Mouse (Mus musculus) limb, embryonic 14.5 days (tissue): ENCODE measurements around the gene Smarca4. TPM values are rescaled to one million over a fixed set of nuclear protein-coding genes. Genes with fewer than 3 reads are reported as not detected.
"Not testable (repeated sequence)": the region's sequence is repeated elsewhere in the genome, so short reads cannot be mapped to it uniquely, and the experiment has no call there.

Experiments
- ATAC-seq: fragments of 200-750 bp; cut with Nextera tagmentation; 2 replicates; pipeline ENCODE4 v1.8.0; 2017; ENCODE audit warnings: low read depth, moderate number of reproducible peaks, moderate TSS enrichment; ENCODE audit not compliant: low FRiP score
- DNase-seq: peaks from one replicate; pipeline ENCODE4 v3.0.0-alpha.2; 2015; ENCODE audit warnings: low spot score
- H3K27ac ChIP-seq: fragments of 300-500 bp; sonication (generic); replicated peaks from 2 replicates; pipeline ENCODE4 v1.5.1; 2014; ENCODE audit warnings: low read depth, mild to moderate bottlenecking, low read length, moderate library complexity, mixed read lengths
- H3K27me3 ChIP-seq: fragments of 300-500 bp; sonication (generic); 2 replicates; pipeline ENCODE4 v1.6.1; 2014; ENCODE audit warnings: low read length, mixed read lengths; ENCODE audit not compliant: control insufficient read depth, insufficient read depth
- H3K36me3 ChIP-seq: fragments of 300-500 bp; sonication (generic); 2 replicates; pipeline ENCODE4 v1.6.1; 2014; ENCODE audit warnings: mild to moderate bottlenecking, low read length, moderate library complexity, mixed read lengths; ENCODE audit not compliant: control insufficient read depth, insufficient read depth
- H3K4me1 ChIP-seq: fragments of 300-500 bp; sonication (generic); 2 replicates; pipeline ENCODE4 v1.6.1; 2014; ENCODE audit warnings: antibody characterized with exemption, low read length, mixed read lengths; ENCODE audit not compliant: control insufficient read depth, insufficient read depth
- H3K4me2 ChIP-seq: fragments of 300-500 bp; sonication (generic); replicated peaks from 2 replicates; pipeline ENCODE4 v1.6.1; 2014; ENCODE audit warnings: low read depth, mild to moderate bottlenecking, low read length, moderate library complexity; ENCODE audit not compliant: severe bottlenecking
- H3K4me3 ChIP-seq: fragments of 300-500 bp; sonication (generic); replicated peaks from 2 replicates; pipeline ENCODE4 v1.5.1; 2014; ENCODE audit warnings: low read length
- H3K9ac ChIP-seq: fragments of 300-500 bp; sonication (generic); 2 replicates; pipeline ENCODE4 v1.6.1; 2014; ENCODE audit warnings: mild to moderate bottlenecking, low read depth, low read length, moderate library complexity; ENCODE audit not compliant: severe bottlenecking
- H3K9me3 ChIP-seq: fragments of 300-500 bp; sonication (generic); 2 replicates; pipeline ENCODE4 v1.6.1; 2016; ENCODE audit warnings: low read length; ENCODE audit not compliant: control insufficient read depth
- POLR2A ChIP-seq: fragments of 200-500 bp; IDR thresholded peaks from 2 replicates; pipeline ENCODE4 v1.8.0; 2012; ENCODE audit warnings: inconsistent platforms, mild to moderate bottlenecking, moderate library complexity, borderline replicate concordance; ENCODE audit not compliant: insufficient read depth, insufficient read length; ENCODE audit errors: extremely low read depth
- WGBS: fragments of 180-500 bp; shearing (Covaris S2); extraction: QIAGEN DNeasy Blood & Tissue Kit; methylation state at CpG from one replicate; pipeline ENCODE4 v1.1.7; 2014; 5-methylcytosine and 5-hydroxymethylcytosine counted together
- polyA plus RNA-seq, 2 experiments: library from polyadenylated mRNA; depleted of rRNA in 1 of 2; stranded (reverse) in 1 of 2; unstranded in 1 of 2; fragments of >200 nt; fragmentation: Nextera tagmentation in 1 of 2; extraction: Ambion mirVana in 1 of 2; gene quantifications; 2 replicates each; pipeline versions ENCODE4 v1.2.1 to v1.2.3; 2012 to 2014

The Smarca4 gene
- polyA plus RNA-seq, 2 experiments: 81.1 to 94.4 TPM

DNA sequence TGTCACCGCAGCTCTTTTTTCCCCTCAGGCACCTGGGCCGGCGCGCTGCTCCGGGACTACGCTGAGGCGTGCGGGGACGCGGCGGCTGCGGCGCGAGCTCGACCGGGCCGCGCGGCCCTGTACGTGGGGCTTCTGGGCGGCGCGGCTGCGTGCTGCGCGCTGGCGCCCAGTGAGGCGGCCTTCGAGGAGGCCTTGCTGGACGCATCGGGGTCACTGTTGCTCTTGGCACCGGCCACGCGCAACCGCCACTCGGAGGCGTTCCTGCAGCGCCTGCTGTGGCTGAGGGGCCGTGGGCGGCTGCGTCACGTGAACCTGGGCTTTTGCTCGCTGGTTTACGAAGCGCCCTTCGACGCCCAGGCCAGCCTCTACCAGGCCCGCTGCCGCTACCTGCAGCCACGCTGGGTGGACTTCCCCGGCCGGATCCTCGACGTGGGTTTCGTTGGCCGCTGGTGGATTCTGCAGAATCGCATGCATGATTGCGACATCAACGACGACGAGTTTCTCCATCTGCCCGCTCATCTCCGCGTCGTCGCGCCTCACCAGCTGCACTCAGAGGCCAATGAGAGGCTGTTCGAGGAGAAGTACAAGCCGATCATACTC is 22.7 kb upstream of the Smarca4 start:
- Histone ChIP-seq H3K9me3 (no peaks in the 10 kb centered on the region), H3K4me2 (peak overlapping the region; percentile 84), H3K36me3 (peaks cover 50% of the 10 kb centered on the region), H3K27ac (peak overlapping the region; percentile 71), H3K4me1 (peaks cover 15% of the 10 kb centered on the region; the same call in 1 of the 2 replicates), H3K9ac (peak overlapping the region; percentile 88), H3K4me3 (peak overlapping the region; percentile 90), H3K27me3 (no peaks in the 10 kb centered on the region)
- DNase-seq (no peak), ATAC-seq (peak; percentile 25)
- no peak for TF ChIP-seq POLR2A
- WGBS: 4% methylated on average over 41 of the region's 69 CpGs

DNA sequence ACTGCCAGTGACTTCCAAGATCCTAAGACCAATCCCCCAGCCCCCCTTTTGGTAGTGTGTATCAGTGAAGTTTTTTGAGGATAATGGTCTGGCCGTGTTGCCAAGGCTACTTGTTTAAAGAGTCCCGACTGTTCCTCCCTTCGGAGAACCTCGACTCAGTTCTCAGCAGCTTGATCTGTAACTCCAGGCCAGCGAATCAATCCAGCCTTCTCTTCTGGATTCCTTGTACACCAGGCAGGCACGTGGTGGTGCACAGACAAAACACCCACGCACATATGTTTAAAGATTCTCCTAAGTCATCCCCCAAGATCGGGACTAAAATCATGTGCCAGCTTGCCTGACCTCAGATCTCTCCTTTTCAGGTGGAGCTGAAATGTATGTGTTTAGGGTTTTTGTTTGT is 21.6 kb upstream of the Smarca4 start:
- not testable (repeated sequence) for DNase-seq, H3K9me3 ChIP-seq, H3K27me3 ChIP-seq, ATAC-seq, H3K27ac ChIP-seq
- H3K4me2 ChIP-seq: 0 out of 2 replicates have a peak overlapping the region, but pooled peaks have one; percentile 84
- 85% methylated on average over 8 of the region's 8 CpGs for WGBS
- 0 out of 2 replicates have a peak overlapping the region, but pooled peaks have one; percentile 88 for H3K9ac ChIP-seq
- peak overlapping the region; percentile 90 for H3K4me3 ChIP-seq
- peaks cover 39% of the 10 kb centered on the region for H3K36me3 ChIP-seq
- H3K4me1 ChIP-seq: peaks cover 15% of the 10 kb centered on the region; the same call in 1 of the 2 replicates

DNA sequence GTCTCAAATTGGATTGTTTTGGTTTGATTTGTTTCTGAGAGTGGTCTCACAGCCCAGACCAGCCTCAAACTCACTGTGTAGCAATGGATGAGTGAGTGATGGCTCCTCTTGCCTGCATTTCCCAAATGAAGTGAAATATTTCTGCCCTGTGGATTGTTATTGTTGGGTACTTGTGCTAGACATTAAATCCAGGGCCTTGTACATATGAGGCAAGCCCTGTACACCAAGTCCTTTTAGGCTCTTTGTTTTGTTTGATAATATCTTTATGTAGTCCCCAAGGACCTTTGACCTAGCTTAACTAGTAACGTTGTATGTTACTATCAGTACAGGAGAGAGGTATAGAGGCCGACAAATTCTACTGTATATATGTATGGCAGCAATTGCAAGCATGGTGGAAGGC is 21.1 kb upstream of the Smarca4 start:
- no peak overlapping the region for H3K4me3 ChIP-seq
- H3K27ac ChIP-seq: no peak overlapping the region
- no peak overlapping the region for H3K9ac ChIP-seq
- no peak overlapping the region for H3K4me2 ChIP-seq
- DNase-seq: no peak
- H3K9me3 ChIP-seq: no peaks in the 10 kb centered on the region
- peaks cover 34% of the 10 kb centered on the region for H3K36me3 ChIP-seq
- 89% methylated on average over 2 of the region's 2 CpGs for WGBS
- H3K27me3 ChIP-seq: no peaks in the 10 kb centered on the region
- no peak for TF ChIP-seq POLR2A
- peaks cover 15% of the 10 kb centered on the region; the same call in 1 of the 2 replicates for H3K4me1 ChIP-seq
- ATAC-seq: no peak

DNA sequence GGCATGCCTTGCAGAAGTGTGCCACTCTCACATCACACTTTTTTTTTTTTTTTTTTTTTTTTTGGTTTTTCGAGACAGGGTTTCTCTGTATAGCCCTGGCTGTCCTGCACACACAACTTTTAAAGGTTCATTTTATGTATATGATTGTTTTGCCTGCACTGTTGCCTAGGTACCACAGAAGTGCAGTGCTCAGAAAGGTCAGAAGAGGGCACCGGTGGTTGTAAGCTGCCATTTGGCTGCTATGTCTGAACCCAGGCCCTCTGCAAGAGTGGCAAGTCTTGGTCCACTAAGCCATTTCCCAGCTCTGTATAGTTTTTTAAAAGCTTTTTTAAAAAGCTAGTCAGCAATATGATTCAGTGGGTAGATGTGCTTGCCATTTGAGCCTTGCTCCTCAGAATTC is 17.8 kb upstream of the Smarca4 start:
- Histone ChIP-seq H3K9me3 (no peaks in the 10 kb centered on the region), H3K27me3 (no peaks in the 10 kb centered on the region), H3K4me1 (peaks cover 9% of the 10 kb centered on the region; the same call in 1 of the 2 replicates), H3K36me3 (peaks cover 22% of the 10 kb centered on the region), H3K27ac (no peak overlapping the region), H3K4me2 (no peak overlapping the region), H3K4me3 (no peak overlapping the region), H3K9ac (no peak overlapping the region)
- DNase-seq (no peak), ATAC-seq (no peak; the same call in 1 of the 2 replicates)
- 44% methylated on average over 2 of the region's 2 CpGs for WGBS
- TF ChIP-seq POLR2A: no peak

DNA sequence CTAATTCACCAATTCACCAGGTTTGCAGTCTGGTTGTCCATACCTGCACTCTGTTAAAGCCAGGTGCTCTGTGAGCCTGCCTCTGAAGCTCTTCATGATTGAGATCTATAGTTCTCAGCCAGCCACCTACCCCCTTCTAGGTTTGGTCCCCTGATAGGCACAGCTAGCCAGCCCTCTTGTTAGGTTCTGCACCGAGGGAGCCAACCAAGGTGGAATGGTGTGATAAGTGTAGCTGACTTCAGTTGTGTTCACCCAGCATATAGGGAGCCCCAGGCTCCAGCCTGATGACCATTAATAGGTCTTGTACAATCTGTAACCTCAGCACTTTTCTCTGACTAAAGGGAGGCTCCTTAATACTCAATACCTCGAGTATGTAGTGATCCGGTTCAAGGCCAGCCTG is 15.8 kb upstream of the Smarca4 start:
- Histone ChIP-seq H3K27ac (no peak overlapping the region), H3K4me3 (no peak overlapping the region), H3K4me2 (no peak overlapping the region), H3K27me3 (no peaks in the 10 kb centered on the region), H3K9me3 (no peaks in the 10 kb centered on the region), H3K4me1 (no peaks in the 10 kb centered on the region), H3K9ac (no peak overlapping the region), H3K36me3 (peaks cover 16% of the 10 kb centered on the region)
- DNase-seq (no peak), ATAC-seq (no peak)
- TF ChIP-seq POLR2A: no peak
- 77% methylated on average over 3 of the region's 3 CpGs for WGBS

DNA sequence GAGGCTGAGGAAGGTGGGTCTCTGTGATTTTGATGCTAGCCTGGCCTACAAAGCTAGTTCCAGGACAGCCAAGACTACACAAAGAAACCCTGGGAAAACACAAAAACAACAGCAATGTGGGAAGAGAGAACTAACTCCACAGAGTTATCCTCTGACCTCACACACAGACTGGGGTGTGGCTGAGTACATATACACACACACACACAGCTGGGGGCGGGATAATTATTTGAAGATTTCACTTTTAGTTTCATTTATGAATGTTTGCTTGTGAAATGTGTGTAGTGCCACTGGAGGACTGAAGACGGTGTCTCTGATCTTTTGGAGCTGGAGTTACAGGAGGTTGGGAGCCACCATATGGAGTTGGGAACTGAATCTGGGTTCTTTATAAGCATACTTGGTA is 14.9 kb upstream of the Smarca4 start:
- Histone ChIP-seq H3K4me3 (no peak overlapping the region), H3K4me1 (no peaks in the 10 kb centered on the region), H3K4me2 (no peak overlapping the region), H3K9ac (no peak overlapping the region), H3K9me3 (no peaks in the 10 kb centered on the region), H3K27me3 (no peaks in the 10 kb centered on the region), H3K27ac (no peak overlapping the region), H3K36me3 (peaks cover 8% of the 10 kb centered on the region)
- TF ChIP-seq POLR2A: no peak
- WGBS: 88% methylated on average over 2 of the region's 2 CpGs
- ATAC-seq: no peak
- DNase-seq: no peak
